Mouse (Mus musculus): ENCODE data around the gene Fasn. TPM values are rescaled to one million over a fixed set of nuclear protein-coding genes. Genes with fewer than 3 reads are reported as not detected.

Gene Fasn
- polyA plus RNA-seq, 1 experiment from 2014 or later, result 67.9 TPM

DNA sequence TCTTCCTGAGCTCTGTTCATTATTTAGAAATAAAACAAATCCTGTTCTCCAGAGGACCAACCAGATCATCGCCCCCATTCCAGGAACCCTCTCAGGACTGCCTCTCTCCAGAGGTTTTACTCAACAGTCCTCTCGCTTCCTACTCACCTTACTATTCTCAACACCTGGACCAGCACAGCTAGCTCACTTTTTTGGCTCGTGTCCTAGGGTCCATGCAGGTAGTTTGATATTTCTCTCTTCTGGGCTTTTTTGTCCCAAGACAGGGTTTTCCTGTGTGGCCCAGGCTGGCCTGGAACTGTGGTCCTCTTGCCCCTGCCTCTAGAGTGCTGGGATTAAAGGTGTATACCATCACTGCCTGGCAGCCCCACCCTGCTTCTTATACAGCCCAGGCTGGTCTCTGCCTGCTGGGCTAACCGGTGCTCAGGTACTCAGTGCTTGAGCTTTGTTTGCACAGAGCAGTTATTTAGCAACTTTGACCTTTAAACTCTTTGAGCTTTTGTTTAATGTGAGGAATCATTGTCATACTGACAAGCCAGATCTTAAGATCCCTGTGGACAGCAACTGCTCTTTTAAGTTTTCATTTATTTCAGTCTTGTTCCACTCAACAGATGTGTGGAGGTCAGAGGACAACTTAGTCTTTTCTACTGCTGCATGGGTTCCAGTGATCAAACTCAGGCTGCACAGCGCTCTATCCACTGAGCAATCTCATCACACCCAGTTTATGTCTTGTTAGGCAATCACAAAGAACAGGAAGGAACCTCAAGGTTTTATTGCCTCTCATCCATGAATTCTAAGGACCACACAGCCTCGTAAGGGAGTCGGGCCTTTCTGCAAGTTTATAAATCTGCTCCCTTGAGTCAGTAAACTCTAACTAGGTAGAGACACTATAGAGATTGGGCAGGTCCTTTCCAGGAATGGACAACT is 18.7 kb downstream of the Fasn start:
- Histone ChIP-seq H3K4me1 (replicated peaks) (no peaks in the 10 kb centered on the region), H3K4me2 (no peak overlapping the region), H3K27ac (no peak overlapping the region), H3K4me3 (no peak overlapping the region), H3K36me3 (peaks cover 60% of the 10 kb centered on the region), H3K9ac (no peak overlapping the region), H3K27me3 (no peaks in the 10 kb centered on the region), H3K9me3 (no peaks in the 10 kb centered on the region)
- 89% methylated on average over 7 of the region's 7 CpGs for WGBS
- ATAC-seq (ENCODE audit: low FRiP score), result no peak

DNA sequence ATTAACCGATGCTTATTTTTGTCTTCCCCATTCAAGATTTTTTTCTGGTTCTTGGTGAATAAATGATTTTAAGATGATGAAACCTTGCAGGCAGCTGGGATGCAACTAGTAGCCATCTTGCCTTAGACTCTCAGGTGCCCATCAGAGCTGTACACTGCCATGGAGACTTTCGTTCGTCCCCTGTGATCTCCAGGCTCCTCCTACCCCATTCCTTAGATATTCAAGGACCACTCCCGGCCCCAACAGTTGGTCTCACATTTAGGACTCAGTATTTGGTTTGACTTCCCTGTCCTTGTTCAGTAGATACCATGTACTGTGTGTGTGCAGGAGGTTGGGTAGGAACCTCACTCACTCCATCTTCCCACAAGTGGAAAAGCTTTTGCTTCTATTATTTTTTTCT is 19.6 kb downstream of the Fasn start:
- 77% methylated on average over 4 of the region's 4 CpGs for WGBS
- Histone ChIP-seq H3K36me3 (peaks cover 51% of the 10 kb centered on the region), H3K27me3 (no peaks in the 10 kb centered on the region), H3K4me2 (no peak overlapping the region), H3K9ac (no peak overlapping the region), H3K4me1 (replicated peaks) (0 out of 2 replicates have a peak, but pooled peaks cover 5% of the 10 kb centered on the region), H3K4me3 (no peak overlapping the region), H3K27ac (no peak overlapping the region), H3K9me3 (no peaks in the 10 kb centered on the region)
- ATAC-seq (ENCODE audit: low FRiP score), result no peak

- Histone ChIP-seq H3K4me3 (no peak overlapping the region), H3K27me3 (no peaks in the 10 kb centered on the region), H3K36me3 (peaks cover 46% of the 10 kb centered on the region), H3K4me2 (no peak overlapping the region), H3K4me1 (replicated peaks) (0 out of 2 replicates have a peak, but pooled peaks cover 6% of the 10 kb centered on the region), H3K9me3 (no peaks in the 10 kb centered on the region), H3K27ac (no peak overlapping the region), H3K9ac (no peak overlapping the region)
- no peak for ATAC-seq (ENCODE audit: low FRiP score)
- WGBS, result 80% methylated on average over 7 of the region's 7 CpGs
These were observed 20.1 kb downstream of the Fasn start for GRCm38 (mm10) chr11:120804274-120804673.

DNA sequence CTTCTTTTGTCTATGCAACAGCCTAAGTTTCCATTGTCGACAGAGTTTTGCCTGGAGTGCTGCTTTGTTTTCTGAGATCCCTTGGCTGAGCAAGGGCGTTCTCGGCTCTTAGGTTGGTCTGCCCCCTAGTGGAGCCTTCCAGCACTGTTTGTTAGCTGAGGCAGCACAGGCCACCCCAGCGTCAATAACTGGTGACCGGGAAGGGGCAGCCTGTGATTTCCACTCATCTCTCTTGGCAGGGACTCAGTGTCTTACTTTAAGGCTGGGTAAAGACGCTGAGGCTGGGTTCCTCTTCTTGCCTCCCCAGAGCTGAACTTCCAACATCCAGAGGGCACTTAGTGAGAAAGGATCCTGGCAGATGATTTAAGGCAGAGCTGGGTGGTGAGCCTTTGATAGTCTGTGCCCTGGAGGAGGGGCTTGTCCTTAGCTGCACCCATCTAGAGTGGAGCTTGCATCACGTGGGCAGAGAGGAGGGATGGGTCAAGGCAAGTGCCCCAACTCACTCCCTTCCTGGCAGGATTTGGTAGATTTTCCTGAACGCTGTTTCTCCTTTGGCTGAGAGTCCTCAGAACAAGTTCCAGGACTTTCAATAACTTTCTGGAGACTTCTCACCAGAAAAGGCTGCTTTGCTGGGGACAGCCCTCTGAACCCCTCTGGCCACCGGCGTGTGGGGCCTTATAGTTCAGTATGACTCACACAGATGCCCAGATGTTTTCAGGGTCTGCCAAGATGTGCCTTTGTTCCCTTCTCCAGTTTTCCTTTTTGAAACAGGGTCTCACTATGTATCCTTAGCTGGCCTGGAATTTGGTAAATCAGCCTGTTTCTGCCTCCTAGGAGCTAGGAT is 24.1 kb downstream of the Fasn start:
- Histone ChIP-seq H3K4me1 (replicated peaks) (peaks cover 15% of the 10 kb centered on the region), H3K9ac (peak overlapping the region; percentile 47; the same call in 1 of the 2 replicates), H3K9me3 (no peaks in the 10 kb centered on the region), H3K36me3 (peaks cover 6% of the 10 kb centered on the region), H3K4me3 (no peak overlapping the region), H3K27me3 (no peaks in the 10 kb centered on the region), H3K27ac (peak overlapping the region; percentile 44), H3K4me2 (no peak overlapping the region)
- peak; percentile 57 for ATAC-seq (ENCODE audit: low FRiP score)
- 12% methylated on average over 10 of the region's 10 CpGs for whole genome bisulfite sequencing

GRCm38 (mm10) chr11:120799316-120799890 is 24.9 kb downstream of the Fasn start:
- Histone ChIP-seq H3K27ac (peak overlapping the region; percentile 44), H3K4me3 (no peak overlapping the region), H3K4me2 (no peak overlapping the region), H3K36me3 (no peaks in the 10 kb centered on the region), H3K4me1 (replicated peaks) (peaks cover 23% of the 10 kb centered on the region), H3K9me3 (no peaks in the 10 kb centered on the region), H3K27me3 (no peaks in the 10 kb centered on the region), H3K9ac (no peak overlapping the region)
- ATAC-seq (ENCODE audit: low FRiP score), result no peak
- WGBS, result 79% methylated on average over 6 of the region's 6 CpGs

DNA sequence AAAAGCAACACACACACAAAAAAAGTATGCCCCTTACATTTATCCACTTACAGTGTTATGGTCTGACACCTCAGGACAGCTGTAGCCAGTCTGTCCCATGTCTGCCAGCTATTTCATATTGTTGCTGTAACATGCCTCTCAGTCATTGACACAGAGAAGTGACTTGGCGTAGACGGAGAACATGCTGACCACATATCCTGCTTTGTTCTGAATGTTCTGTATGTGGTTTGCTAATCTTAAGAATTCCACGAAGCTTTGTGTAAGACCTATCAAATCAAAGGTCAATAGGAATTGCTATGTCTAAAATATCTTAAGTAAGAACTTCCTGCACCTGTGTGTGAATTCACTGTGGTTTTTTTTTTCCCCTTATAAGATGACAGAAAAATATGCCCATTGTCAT is 26.1 kb downstream of the Fasn start:
- 91% methylated on average over 3 of the region's 3 CpGs for WGBS
- no peak overlapping the region for H3K4me3 ChIP-seq
- H3K9ac ChIP-seq, result no peak overlapping the region
- H3K4me2 ChIP-seq, result no peak overlapping the region
- H3K27ac ChIP-seq, result no peak overlapping the region
- peaks cover 11% of the 10 kb centered on the region for H3K36me3 ChIP-seq
- peaks cover 26% of the 10 kb centered on the region for H3K4me1 ChIP-seq (replicated peaks)
- no peaks in the 10 kb centered on the region for H3K9me3 ChIP-seq
- H3K27me3 ChIP-seq, result no peaks in the 10 kb centered on the region
- ATAC-seq (ENCODE audit: low FRiP score), result no peak

DNA sequence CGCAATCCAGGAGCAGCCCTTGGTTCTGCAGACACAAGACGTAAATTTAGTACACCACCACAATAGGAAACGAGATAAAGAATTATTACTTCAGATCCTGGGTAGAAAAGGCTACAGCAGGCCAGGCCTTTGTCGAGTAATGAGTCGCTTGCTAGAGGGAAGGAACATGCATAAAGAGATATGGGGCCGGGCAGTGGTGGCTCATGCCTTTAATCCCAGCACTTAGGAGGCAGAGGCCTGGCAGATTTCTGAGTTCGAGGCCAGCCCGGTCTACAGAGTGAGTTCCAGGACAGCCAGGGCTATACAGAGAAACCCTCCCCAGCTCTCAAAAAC is 27.8 kb downstream of the Fasn start:
- H3K36me3 ChIP-seq, result peaks cover 27% of the 10 kb centered on the region
- H3K9ac ChIP-seq, result peak overlapping the region; percentile 69
- no peak; the same call in 1 of the 2 replicates for ATAC-seq (ENCODE audit: low FRiP score)
- peak overlapping the region; percentile 90 for H3K27ac ChIP-seq
- peak overlapping the region; percentile 99 for H3K4me2 ChIP-seq
- peak overlapping the region; percentile 15 for H3K4me3 ChIP-seq
- no peaks in the 10 kb centered on the region for H3K9me3 ChIP-seq
- no peaks in the 10 kb centered on the region for H3K27me3 ChIP-seq
- WGBS, result 29% methylated on average over 8 of the region's 8 CpGs
- H3K4me1 ChIP-seq (replicated peaks), result peaks cover 26% of the 10 kb centered on the region

DNA sequence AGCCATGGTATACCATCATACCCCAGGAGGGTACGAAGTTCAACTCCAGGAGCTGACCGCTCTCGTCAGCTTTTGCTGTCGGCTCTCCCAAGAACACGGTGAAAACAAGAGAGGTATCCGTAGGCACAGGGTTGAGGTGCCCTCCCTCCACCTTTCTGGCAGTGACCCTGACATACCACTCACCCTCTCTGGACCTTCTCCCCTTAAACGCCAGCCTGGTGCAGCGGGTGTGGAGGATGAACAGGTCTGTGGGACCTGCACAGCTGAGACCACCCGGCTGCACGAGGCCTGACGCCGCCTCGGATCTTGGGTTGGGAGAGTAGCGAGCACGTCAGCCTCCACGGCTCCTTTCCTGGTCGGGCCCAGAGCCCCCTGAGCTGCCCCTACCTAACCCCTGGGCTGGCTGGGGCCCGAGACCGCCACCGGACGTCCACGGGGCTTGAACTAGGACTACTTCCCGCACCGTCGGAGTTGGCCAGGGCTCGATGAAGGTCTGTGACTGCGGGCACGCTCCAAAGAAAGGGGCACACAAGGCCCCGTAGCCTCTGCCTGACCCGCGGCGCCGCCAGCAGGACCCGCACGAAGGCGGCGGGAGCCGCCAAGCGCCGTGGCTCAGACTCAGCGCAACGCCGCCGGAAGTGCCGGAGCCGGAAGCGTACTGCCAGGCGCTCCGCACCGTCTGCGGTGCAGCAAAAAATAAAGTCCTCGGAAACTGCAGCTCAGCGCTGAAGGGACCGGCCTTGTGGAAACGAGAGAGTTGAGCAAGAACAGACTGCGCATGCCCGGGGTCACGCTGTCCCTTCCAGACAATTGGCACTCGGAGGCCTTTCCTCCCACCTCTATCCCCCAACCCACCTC is 28.4 kb downstream of the Fasn start, which contains the start of gene Dus1l:
TSS of gene Dus1l (minus strand) at position 648 of the 858 bp plus-strand sequence.
- no peaks in the 10 kb centered on the region for H3K27me3 ChIP-seq
- H3K4me1 ChIP-seq (replicated peaks), result peaks cover 26% of the 10 kb centered on the region
- peak; percentile 91 for ATAC-seq (ENCODE audit: low FRiP score)
- H3K4me2 ChIP-seq, result peak within 1 kb of the TSS; percentile 99
- H3K27ac ChIP-seq, result peak within 1 kb of the TSS; percentile 90
- peaks cover 33% of the 10 kb centered on the region for H3K36me3 ChIP-seq
- H3K9me3 ChIP-seq, result no peaks in the 10 kb centered on the region
- H3K9ac ChIP-seq, result peak within 1 kb of the TSS; percentile 96
- 2% methylated on average over 59 of the region's 59 CpGs for WGBS
- peak within 1 kb of the TSS; percentile 98 for H3K4me3 ChIP-seq

- Histone ChIP-seq H3K9ac (no peak overlapping the region), H3K27ac (no peak overlapping the region), H3K4me2 (no peak overlapping the region), H3K4me1 (replicated peaks) (peaks cover 20% of the 10 kb centered on the region), H3K27me3 (no peaks in the 10 kb centered on the region), H3K4me3 (no peak overlapping the region), H3K36me3 (peaks cover 64% of the 10 kb centered on the region), H3K9me3 (no peaks in the 10 kb centered on the region)
- 95% methylated on average over 9 of the region's 9 CpGs for WGBS
- ATAC-seq (ENCODE audit: low FRiP score), result no peak
These were observed 31.7 kb downstream of the Fasn start for GRCm38 (mm10) chr11:120792652-120793051.

DNA sequence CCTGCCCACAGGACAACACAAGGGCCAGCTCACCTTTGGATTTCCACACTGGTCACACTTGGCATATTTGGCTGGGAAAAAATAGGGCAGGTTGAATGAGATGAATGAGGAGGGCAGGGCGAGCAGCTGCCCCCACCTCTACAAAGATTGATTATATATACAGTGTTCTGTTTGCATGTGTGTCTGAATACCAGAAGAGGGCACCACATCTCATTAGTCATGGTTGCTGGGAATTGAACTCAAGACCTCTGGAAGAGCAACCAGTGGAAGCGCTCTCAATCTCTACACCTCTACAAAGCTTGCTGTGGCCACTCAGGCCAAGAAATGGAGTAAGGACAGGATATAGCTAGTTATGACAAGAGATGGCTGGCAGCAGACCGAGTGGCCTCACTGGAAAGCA is 34.5 kb downstream of the Fasn start:
- no peak overlapping the region for H3K9ac ChIP-seq
- no peak for ATAC-seq (ENCODE audit: low FRiP score)
- H3K36me3 ChIP-seq, result peaks cover 84% of the 10 kb centered on the region
- no peak overlapping the region for H3K27ac ChIP-seq
- H3K4me3 ChIP-seq, result no peak overlapping the region
- no peak overlapping the region for H3K4me2 ChIP-seq
- WGBS, result 87% methylated on average over 3 of the region's 3 CpGs
- H3K4me1 ChIP-seq (replicated peaks), result peaks cover 18% of the 10 kb centered on the region
- no peaks in the 10 kb centered on the region for H3K9me3 ChIP-seq
- H3K27me3 ChIP-seq, result no peaks in the 10 kb centered on the region

DNA sequence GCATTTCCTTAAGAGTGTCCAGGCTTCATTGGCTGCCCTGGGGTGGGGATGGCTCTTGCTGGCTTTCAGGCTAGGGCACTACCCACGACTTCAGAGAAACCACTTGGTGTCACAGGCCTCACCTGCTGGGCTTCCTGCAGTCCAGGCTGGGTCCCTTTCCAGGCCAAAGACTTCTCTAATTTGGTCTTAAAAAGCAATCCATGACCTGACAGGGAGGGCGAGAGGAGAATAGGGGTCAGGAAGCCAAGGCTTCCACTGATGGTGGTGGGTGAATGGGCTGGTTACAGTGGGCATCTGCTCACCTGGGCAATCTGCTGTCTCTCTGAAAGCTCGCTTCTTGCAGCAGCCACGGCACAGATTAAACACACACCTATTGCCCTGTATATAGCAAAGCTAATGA is 35.0 kb downstream of the Fasn start:
- Histone ChIP-seq H3K4me1 (replicated peaks) (peaks cover 16% of the 10 kb centered on the region), H3K27ac (no peak overlapping the region), H3K4me3 (no peak overlapping the region), H3K36me3 (peaks cover 84% of the 10 kb centered on the region), H3K9me3 (no peaks in the 10 kb centered on the region), H3K9ac (no peak overlapping the region), H3K27me3 (no peaks in the 10 kb centered on the region), H3K4me2 (no peak overlapping the region)
- no peak for ATAC-seq (ENCODE audit: low FRiP score)
- 92% methylated on average over 4 of the region's 4 CpGs for WGBS
